Mouse (Mus musculus): ENCODE data around the gene Sphk1.
A peak's percentile ranks its signal among the peaks of the same experiment; 100 is the strongest.

Gene Sphk1

DNA sequence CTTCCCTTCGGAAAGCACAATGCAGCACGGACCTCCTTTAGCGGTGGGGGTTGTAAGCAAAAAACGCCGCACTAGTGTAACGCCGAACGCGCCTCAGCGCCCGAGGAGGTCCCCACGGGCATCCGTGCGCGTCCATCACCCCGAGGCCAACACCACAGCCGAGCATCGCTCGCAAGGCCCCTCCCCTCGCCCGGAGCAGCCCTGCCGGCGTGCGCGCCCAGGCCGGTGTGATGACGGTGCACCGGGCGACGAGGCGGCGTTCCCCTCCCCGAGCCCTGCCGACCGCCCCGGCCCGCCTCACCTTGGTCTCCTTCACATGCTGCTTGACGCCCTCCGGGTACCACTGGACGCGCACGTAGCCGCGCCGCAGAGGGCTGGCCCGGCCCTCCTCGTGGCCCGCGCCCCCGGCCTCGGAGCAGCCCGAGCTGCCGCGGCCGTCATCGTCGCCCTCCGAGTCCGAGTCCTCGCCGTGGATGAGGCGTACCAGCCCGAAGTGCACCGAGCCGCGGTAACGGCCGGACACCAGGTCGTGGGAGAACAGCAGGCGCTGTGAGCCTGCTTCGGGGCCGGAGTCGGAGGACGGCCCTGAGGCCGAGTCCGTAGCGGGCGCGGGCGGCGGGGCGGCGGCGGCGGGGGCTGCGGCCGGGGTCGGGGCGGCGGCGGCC lies 50.1 kb downstream of the Sphk1 start:
- DNase-seq: peak; percentile 55

GRCm38 (mm10) chr11:116581376-116581814 lies 50.7 kb downstream of the Sphk1 start, which contains the start of gene Ube2o:
Gene Ube2o, minus strand, starts transcription at chr11:116581447.
- DNase-seq: peak; percentile 92

DNA sequence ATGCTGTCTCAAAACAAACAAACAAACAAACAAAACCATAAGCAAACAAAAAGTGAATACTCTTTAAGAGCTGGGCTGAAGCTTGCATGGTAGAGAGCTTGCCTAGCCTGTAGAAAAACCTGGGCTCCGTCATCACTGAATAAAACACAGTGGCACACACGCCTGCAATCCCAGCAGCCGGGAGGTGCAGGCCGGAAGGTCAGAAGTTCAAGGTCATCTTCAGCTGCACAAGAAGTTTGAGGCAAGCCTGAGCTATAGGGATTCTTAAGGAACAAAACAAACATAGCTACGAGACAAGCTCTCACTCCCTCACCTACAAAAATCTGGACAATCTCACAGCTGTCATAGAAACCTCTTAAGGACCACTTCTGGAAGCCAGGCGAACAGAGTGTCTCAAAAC lies 55.0 kb downstream of the Sphk1 start:
- DNase-seq: no peak

All from right cerebral cortex, postnatal 14 days (tissue).